Mouse (Mus musculus): ENCODE data around the gene Cda.

Cda gene

DNA sequence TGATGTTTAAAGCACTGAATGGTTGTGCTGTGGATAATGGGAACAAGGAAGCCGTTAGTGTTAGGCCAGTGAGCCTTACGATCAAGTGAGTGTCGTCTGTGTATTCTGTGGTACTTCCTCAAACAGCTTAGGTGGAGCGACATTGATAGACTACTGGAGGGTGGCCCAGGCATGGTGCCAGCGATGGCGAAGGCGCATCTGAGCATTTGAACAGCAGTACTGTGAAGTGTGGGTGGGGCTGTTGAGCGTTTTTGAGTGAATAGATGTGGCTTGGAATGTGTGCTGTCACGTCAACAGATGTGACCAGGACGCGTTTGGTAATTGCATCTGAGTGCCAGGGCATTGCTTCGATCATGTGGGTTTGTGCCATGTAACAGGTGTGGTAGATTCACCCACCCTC is 60.1 kb downstream of the Cda start:
- DNase-seq (ENCODE audit: low read depth, low spot score) = no peak

DNA sequence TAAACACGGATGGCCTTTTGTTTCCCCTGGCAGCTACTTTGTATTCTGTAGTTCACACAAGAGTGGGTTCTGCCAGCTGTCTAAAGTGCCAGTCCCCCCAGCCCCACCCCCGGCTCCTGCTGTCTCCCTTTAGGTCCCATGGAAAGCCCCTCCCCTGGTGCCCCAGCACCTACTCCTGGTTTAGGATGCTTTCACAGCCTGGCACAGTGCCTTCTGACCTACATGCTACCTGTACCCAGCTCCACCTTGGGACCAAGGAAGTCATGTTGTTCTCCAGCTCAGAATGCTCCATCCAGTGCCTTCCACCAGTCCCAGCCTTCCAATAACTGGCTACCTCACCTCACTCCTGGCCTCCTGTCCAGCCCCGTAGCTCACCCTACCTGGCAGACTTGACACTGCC is 60.8 kb downstream of the Cda start:
- DNase-seq (ENCODE audit: low read depth, low spot score) = no peak

- DNase-seq (ENCODE audit: low read depth, low spot score) = peak; percentile 98
These were observed 63.3 kb downstream of the Cda start, which contains the start of gene Ddost for GRCm38 (mm10) chr4:138304340-138305104. Gene Ddost, plus strand, starts transcription at chr4:138304730.

DNA sequence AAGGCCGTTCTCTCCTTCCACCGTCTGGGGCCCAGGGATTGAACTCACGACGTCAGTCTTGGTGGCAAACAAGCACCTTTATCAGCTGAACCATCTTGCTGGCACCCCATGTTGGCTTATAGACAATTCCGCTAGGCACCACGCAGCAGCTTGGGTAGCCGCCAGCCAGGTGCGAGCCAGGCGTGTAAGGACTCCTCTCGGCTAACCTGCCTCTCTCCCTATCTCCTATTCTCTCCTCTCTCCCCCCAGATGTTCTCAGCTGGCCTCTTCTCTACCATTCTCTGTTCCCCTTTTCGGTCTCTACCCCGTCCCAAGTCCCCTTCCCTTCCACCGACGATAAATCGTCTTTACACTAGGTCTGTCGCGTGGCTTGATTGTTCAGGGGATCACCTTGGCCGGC is 64.0 kb downstream of the Cda start:
- DNase-seq (ENCODE audit: low read depth, low spot score) = peak; percentile 32

GRCm38 (mm10) chr4:138303011-138303410 is 64.8 kb downstream of the Cda start:
- DNase-seq (ENCODE audit: low read depth, low spot score) = no peak

- no peak for DNase-seq (ENCODE audit: low read depth, low spot score)
These were observed 66.5 kb downstream of the Cda start for GRCm38 (mm10) chr4:138301271-138301780.

DNA sequence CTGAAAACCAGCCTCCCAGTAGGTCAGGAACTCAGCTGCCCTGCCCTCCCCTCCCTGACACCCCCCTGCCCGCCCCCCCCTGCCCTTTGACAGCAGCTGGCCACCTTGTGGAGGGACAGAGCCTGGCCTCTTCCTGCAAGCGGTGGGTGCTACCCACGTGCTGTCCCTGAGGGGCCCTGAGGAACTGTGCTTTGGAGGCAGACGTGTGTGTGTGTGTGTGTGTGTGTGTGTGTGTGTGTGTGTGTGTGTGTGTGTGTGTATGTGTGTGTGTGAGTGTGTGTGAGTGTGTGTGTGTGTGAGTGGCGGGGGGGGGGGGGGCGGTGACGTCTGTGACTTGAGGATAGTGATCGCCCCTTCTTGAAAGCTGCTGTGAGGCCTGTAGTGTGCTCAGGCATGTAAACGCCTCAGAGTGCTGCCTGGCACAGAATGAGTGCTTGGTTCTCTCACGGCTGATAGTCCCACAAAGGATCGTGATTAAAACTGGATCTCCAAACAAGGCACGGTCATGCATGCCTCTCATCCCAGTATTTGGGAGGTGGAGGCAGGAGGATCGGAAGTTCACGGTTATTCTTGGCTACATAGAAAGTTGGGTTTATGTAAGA is 73.7 kb downstream of the Cda start:
- no peak for DNase-seq (ENCODE audit: low read depth, low spot score)

GRCm38 (mm10) chr4:138293261-138293948 is 74.4 kb downstream of the Cda start:
- no peak for DNase-seq (ENCODE audit: low read depth, low spot score)

DNA sequence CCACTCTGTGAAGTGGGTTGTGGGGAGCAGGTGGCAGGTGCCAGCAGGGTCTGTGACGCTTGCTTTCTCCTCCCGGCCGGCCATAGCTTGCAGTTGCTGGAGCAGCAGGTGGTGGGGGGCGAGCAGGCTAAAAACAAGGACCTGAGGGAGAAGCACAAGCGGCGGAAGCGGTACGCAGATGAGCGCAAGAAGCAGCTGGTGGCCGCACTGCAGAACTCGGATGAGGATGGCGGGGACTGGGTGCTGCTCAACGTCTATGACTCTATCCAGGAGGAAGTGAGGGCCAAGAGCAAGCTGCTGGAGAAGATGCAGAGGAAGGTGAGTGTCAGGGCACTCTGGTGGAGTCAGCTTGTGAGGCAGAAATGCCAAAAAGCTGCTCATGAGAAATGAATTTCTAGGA is 75.8 kb downstream of the Cda start:
- no peak for DNase-seq (ENCODE audit: low read depth, low spot score)

- DNase-seq (ENCODE audit: low read depth, low spot score) = peak; percentile 67
These were observed 79.1 kb downstream of the Cda start for GRCm38 (mm10) chr4:138288691-138289090.
